Mouse (Mus musculus) adrenal gland, postnatal 10 days (tissue): ENCODE data around the gene 1810043G02Rik. TPM values are rescaled to one million over a fixed set of nuclear protein-coding genes. Genes with fewer than 3 reads are reported as not detected.
"Not testable (repeated sequence)": the region's sequence is repeated elsewhere in the genome, so short reads cannot be mapped to it uniquely, and the experiment has no call there.

Source experiments
- DNase-seq: peaks from one replicate; pipeline ENCODE4 v3.0.0; 2021; ENCODE audit warnings: mixed read lengths
- total RNA-seq, 2 experiments: library from RNA; stranded (reverse); gene quantifications; 2 replicates each; pipeline ENCODE4 v1.2.3; 2021

Gene 1810043G02Rik
- total RNA-seq, 2 experiments from 2014 or later = 15.7 to 21.4 TPM

- DNase-seq = no peak
Observed at GRCm38 (mm10) chr10:78005791-78006438, 27.6 kb downstream of the 1810043G02Rik start.

GRCm38 (mm10) chr10:78007203-78007602, 28.9 kb downstream of the 1810043G02Rik start:
- no peak for DNase-seq

- DNase-seq = no peak
Observed at GRCm38 (mm10) chr10:78008169-78008568, 29.8 kb downstream of the 1810043G02Rik start.

GRCm38 (mm10) chr10:78009184-78009944, 31.0 kb downstream of the 1810043G02Rik start:
- peak; percentile 99 for DNase-seq

GRCm38 (mm10) chr10:78009945-78010293, 31.6 kb downstream of the 1810043G02Rik start, which contains the start of gene Pfkl:
Gene Pfkl, minus strand, starts transcription at chr10:78010083.
- no peak for DNase-seq

GRCm38 (mm10) chr10:78010335-78010734, 32.0 kb downstream of the 1810043G02Rik start:
- DNase-seq = peak; percentile 24

- not testable (repeated sequence) for DNase-seq
Observed at GRCm38 (mm10) chr10:78011116-78011515, 32.8 kb downstream of the 1810043G02Rik start.

GRCm38 (mm10) chr10:78012661-78013495, 34.6 kb downstream of the 1810043G02Rik start:
- DNase-seq = peak; percentile 60

- DNase-seq = peak; percentile 27
Observed at GRCm38 (mm10) chr10:78015489-78015888, 37.2 kb downstream of the 1810043G02Rik start.

GRCm38 (mm10) chr10:78016366-78016765, 38.0 kb downstream of the 1810043G02Rik start:
- DNase-seq = peak; percentile 16

GRCm38 (mm10) chr10:78018797-78019203, 40.5 kb downstream of the 1810043G02Rik start:
- peak; percentile 91 for DNase-seq

- no peak for DNase-seq
Observed at GRCm38 (mm10) chr10:78019291-78019690, 41.0 kb downstream of the 1810043G02Rik start.

GRCm38 (mm10) chr10:78019984-78020383, 41.7 kb downstream of the 1810043G02Rik start:
- not testable (repeated sequence) for DNase-seq

- not testable (repeated sequence) for DNase-seq
Observed at GRCm38 (mm10) chr10:78025453-78025852, 47.1 kb downstream of the 1810043G02Rik start.

GRCm38 (mm10) chr10:78028129-78028528, 49.8 kb downstream of the 1810043G02Rik start:
- DNase-seq = peak; percentile 79

GRCm38 (mm10) chr10:78029080-78029479, 50.8 kb downstream of the 1810043G02Rik start:
- DNase-seq = no peak

- DNase-seq = no peak
Observed at GRCm38 (mm10) chr10:78031987-78032386, 53.7 kb downstream of the 1810043G02Rik start.

Other genes with a start within 250 kb of the 1810043G02Rik start
- not detected for gene Gm18596, start 235.9 kb upstream of the 1810043G02Rik start, total RNA-seq
- gene Gm9736, start 227.2 kb upstream of the 1810043G02Rik start, total RNA-seq = not detected
- gene Gm3233, start 218.8 kb upstream of the 1810043G02Rik start, total RNA-seq = not detected
- not detected for gene Gm3238, start 207.2 kb upstream of the 1810043G02Rik start, total RNA-seq
- gene Gm7138, start 201.6 kb upstream of the 1810043G02Rik start, total RNA-seq = not detected
- gene Gm3250, start 196.0 kb upstream of the 1810043G02Rik start, total RNA-seq = not detected
- not detected for gene Gm7137, start 190.3 kb upstream of the 1810043G02Rik start, total RNA-seq
- gene Gm9639, start 183.4 kb upstream of the 1810043G02Rik start, total RNA-seq = not detected
- not detected for gene Gm19668, start 179.4 kb upstream of the 1810043G02Rik start, total RNA-seq
- not detected for gene Gm9507, start 166.7 kb upstream of the 1810043G02Rik start, total RNA-seq
- not detected for gene Gm2696, start 163.8 kb upstream of the 1810043G02Rik start, total RNA-seq
- gene Krtap10-4, start 151.4 kb upstream of the 1810043G02Rik start, total RNA-seq = not detected
- gene Krtap10-10, start 142.6 kb upstream of the 1810043G02Rik start, total RNA-seq = not detected
- not detected for gene Gm36176, start 131.7 kb upstream of the 1810043G02Rik start, total RNA-seq
- gene Gm10318, start 125.7 kb upstream of the 1810043G02Rik start, total RNA-seq = not detected
- gene Gm3285, start 116.5 kb upstream of the 1810043G02Rik start, total RNA-seq = not detected
- gene Lrrc3, start 76.0 kb upstream of the 1810043G02Rik start, total RNA-seq = 10 to 100 TPM; 12.1 to 16.7 TPM
- 1 to 10 TPM; 2.3 to 2.8 TPM for gene Trpm2, start 8.0 kb upstream of the 1810043G02Rik start, total RNA-seq
- 100 to 1,000 TPM; 142 to 172 TPM for gene Pfkl, start 31.6 kb downstream of the 1810043G02Rik start, total RNA-seq
- gene Dnmt3l, start 63.4 kb downstream of the 1810043G02Rik start, total RNA-seq = 1 to 10 TPM; 2.4 to 6.4 TPM
- gene Aire, start 65.1 kb downstream of the 1810043G02Rik start, total RNA-seq = under 1 TPM in 1 of 2 experiments, not detected in 1; 0.12 TPM
- 10 to 100 TPM in 1 of 2 experiments, 1 to 10 TPM in 1; 8.6 to 12.6 TPM for gene Icosl, start 90.8 kb downstream of the 1810043G02Rik start, total RNA-seq
- 100 to 1,000 TPM; 253 to 281 TPM for gene D10Jhu81e, start 191.3 kb downstream of the 1810043G02Rik start, total RNA-seq
- 10 to 100 TPM; 13.2 to 14.9 TPM for gene Pwp2, start 206.6 kb downstream of the 1810043G02Rik start, total RNA-seq